Mouse (Mus musculus) midbrain, embryonic 11.5 days (tissue): ENCODE data around the gene Bst2. TPM values are rescaled to one million over a fixed set of nuclear protein-coding genes. Genes with fewer than 3 reads are reported as not detected.
A peak's percentile ranks its signal among the peaks of the same experiment; 100 is the strongest.

ENCODE experiments used
- ATAC-seq: fragments of 200-750 bp; cut with Nextera tagmentation; 2 replicates; pipeline ENCODE4 v1.8.0; 2017; ENCODE audit warnings: moderate TSS enrichment, moderate library complexity; ENCODE audit not compliant: low FRiP score
- DNase-seq: peaks from one replicate; pipeline ENCODE4 v3.0.0; 2015; ENCODE audit warnings: low spot score; ENCODE audit errors: missing footprints
- H3K27ac ChIP-seq: fragments of 300-500 bp; sonication (generic); 2 replicates; pipeline ENCODE4 v1.5.1; 2014; ENCODE audit warnings: low read depth, low read length
- H3K27me3 ChIP-seq: fragments of 300-500 bp; sonication (generic); 2 replicates; pipeline ENCODE4 v1.6.1; 2014; ENCODE audit warnings: mild to moderate bottlenecking, low read length, moderate library complexity, mixed read lengths; ENCODE audit not compliant: control insufficient read depth, insufficient read depth
- H3K36me3 ChIP-seq: fragments of 300-500 bp; sonication (generic); 2 replicates; pipeline ENCODE4 v1.6.1; 2014; ENCODE audit warnings: mild to moderate bottlenecking, low read length, moderate library complexity, mixed read lengths; ENCODE audit not compliant: control insufficient read depth, insufficient read depth
- H3K4me1 ChIP-seq: fragments of 300-500 bp; sonication (generic); 2 replicates; pipeline ENCODE4 v1.6.1; 2014; ENCODE audit warnings: low read length; ENCODE audit not compliant: control insufficient read depth, insufficient read depth
- H3K4me2 ChIP-seq: fragments of 300-500 bp; sonication (generic); 2 replicates; pipeline ENCODE4 v1.6.1; 2014; ENCODE audit warnings: mild to moderate bottlenecking, moderate library complexity
- H3K4me3 ChIP-seq: fragments of 300-500 bp; sonication (generic); 2 replicates; pipeline ENCODE4 v1.5.1; 2014; ENCODE audit warnings: low read depth, low read length
- H3K9ac ChIP-seq: fragments of 300-500 bp; sonication (generic); 2 replicates; pipeline ENCODE4 v1.6.1; 2014; ENCODE audit warnings: low read length
- H3K9me3 ChIP-seq: fragments of 300-500 bp; sonication (generic); 2 replicates; pipeline ENCODE4 v1.6.1; 2016; ENCODE audit warnings: low read length; ENCODE audit not compliant: control insufficient read depth
- WGBS: fragments of 180-500 bp; shearing (Covaris S2); extraction: QIAGEN DNeasy Blood & Tissue Kit; methylation state at CpG from one replicate; pipeline ENCODE4 v1.1.7; 2014; 5-methylcytosine and 5-hydroxymethylcytosine counted together
- polyA plus RNA-seq: library from polyadenylated mRNA; unstranded; fragments of >200 nt; fragmentation: Nextera tagmentation; extraction: Ambion mirVana; gene quantifications from 2 replicates; pipeline ENCODE4 v1.2.1, GENCODE M21; 2014

Gene Bst2
- 5.0 and 6.1 TPM in 2 replicates for polyA plus RNA-seq

DNA sequence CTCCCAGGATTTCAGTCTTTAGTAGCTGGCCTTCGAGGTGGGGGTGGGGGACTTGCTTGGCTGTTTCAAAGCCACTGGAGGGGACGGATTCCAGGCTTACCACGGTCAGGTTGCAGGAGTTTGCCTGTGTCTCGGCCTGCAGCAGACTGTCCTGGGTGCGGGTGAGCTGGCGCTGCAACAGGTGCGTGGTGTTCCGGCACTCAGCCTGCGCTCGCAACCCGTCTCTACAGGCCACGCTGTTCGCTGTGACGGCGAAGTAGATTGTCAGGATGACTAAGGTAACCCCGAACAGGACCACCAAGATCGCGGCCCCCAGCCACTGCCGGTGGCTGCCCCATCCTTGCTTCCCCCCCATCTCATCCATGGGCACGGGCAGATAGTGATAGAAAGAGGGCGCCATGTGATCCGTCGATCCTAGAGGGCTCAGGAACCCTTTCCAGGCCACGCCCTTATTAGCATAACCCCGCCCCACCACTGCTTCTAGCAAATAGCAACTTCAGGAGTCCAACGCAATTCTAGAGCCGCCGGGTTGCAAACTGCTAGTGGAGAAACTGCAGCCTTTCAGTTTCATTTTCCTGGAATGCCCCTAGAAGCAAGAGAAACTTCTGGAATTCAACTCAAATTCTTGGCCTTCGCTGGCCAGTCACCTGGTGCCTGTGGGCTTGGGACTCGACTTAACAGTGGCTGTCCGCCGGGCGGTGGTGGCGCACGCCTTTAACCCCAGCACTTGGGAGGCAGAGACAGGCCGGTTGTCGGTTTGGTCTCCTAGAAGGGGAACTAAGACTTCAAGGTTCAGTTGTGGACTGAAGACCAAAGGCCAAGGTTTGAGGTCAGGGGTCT, at the start of gene Bst2:
TSS of gene Bst2 (minus strand) at position 429 of the 840 bp plus-strand sequence.
- Histone ChIP-seq H3K27ac (no peak within 1 kb of the TSS), H3K4me2 (peak within 1 kb of the TSS; percentile 44), H3K27me3 (peaks cover 9% of the 10 kb centered on the region; the same call in 1 of the 2 replicates), H3K9ac (no peak within 1 kb of the TSS), H3K4me1 (peaks cover 3% of the 10 kb centered on the region; the same call in 1 of the 2 replicates), H3K4me3 (peak within 1 kb of the TSS; percentile 21), H3K36me3 (no peaks in the 10 kb centered on the region), H3K9me3 (no peaks in the 10 kb centered on the region)
- 4% methylated on average over 37 of the region's 37 CpGs for WGBS
- DNase-seq (peak; percentile 94), ATAC-seq (peak; percentile 51)

DNA sequence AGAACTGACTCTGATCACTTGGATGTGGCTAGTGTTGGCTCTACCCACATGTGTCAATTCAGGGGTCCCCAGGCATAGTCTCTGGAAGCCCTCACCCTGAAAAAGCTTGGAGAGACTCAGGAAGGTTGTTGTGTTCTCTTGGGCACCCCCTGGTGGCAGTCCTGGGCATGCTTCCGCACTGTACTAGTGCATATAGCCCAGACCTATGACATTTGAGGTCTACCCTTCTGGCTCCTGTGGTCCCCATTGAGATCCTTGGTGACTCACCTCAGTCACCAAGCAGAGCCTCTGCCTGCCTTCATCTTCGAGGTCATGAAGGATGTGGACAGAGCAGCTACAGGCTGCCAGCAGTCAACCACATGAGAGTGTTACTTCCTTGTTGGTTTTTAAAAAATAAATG, 49.6 kb upstream of the Bst2 start:
- no peak overlapping the region for H3K27ac ChIP-seq
- peaks cover 4% of the 10 kb centered on the region for H3K36me3 ChIP-seq
- H3K9ac ChIP-seq, result no peak overlapping the region
- DNase-seq (peak; percentile 90), ATAC-seq (no peak)
- H3K4me3 ChIP-seq, result no peak overlapping the region
- peaks cover 6% of the 10 kb centered on the region; the same call in 1 of the 2 replicates for H3K4me1 ChIP-seq
- no peaks in the 10 kb centered on the region for H3K9me3 ChIP-seq
- WGBS, result 81% methylated on average over 2 of the region's 2 CpGs
- no peaks in the 10 kb centered on the region for H3K27me3 ChIP-seq
- no peak overlapping the region for H3K4me2 ChIP-seq

DNA sequence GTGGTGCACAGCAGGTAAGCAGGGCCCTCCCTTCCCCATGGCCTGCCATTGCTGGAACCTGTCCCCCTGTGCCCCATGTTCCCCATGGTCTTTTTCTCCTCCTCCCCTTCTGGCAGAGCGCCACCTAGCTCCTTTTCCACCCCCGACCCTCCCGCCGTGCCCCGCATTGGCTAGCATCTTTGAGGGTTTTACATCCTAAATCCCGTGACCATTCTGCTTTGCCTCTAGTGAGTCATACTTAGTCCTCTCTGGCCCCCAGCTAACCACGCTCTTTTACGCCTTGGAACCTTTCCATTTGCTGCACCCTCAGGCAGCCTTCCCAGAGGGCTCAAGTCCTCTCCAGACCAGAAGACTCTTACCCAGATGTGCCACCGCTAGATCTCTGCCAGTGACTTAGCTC, 42.9 kb upstream of the Bst2 start:
- H3K27ac ChIP-seq, result no peak overlapping the region
- 34% methylated on average over 9 of the region's 9 CpGs for WGBS
- DNase-seq (no peak), ATAC-seq (no peak)
- H3K4me3 ChIP-seq, result no peak overlapping the region
- no peaks in the 10 kb centered on the region for H3K4me1 ChIP-seq
- H3K36me3 ChIP-seq, result peaks cover 4% of the 10 kb centered on the region
- no peaks in the 10 kb centered on the region for H3K9me3 ChIP-seq
- no peaks in the 10 kb centered on the region for H3K27me3 ChIP-seq
- no peak overlapping the region for H3K9ac ChIP-seq
- no peak overlapping the region for H3K4me2 ChIP-seq

DNA sequence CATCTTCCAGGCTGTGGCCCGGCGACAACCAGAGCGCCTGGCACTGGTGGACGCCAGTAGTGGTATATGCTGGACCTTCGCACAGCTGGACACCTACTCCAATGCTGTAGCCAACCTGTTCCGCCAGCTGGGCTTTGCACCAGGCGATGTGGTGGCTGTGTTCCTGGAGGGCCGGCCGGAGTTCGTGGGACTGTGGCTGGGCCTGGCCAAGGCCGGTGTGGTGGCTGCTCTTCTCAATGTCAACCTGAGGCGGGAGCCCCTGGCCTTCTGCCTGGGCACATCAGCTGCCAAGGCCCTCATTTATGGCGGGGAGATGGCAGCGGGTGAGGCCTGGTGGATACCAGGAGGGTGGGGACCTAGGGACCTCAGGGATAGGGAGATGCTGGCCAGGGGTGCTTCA, 42.2 kb upstream of the Bst2 start:
- 86% methylated on average over 14 of the region's 14 CpGs for WGBS
- no peak for ATAC-seq
- Histone ChIP-seq H3K27ac (no peak overlapping the region), H3K4me1 (no peaks in the 10 kb centered on the region), H3K4me2 (no peak overlapping the region), H3K4me3 (no peak overlapping the region), H3K27me3 (no peaks in the 10 kb centered on the region), H3K9me3 (no peaks in the 10 kb centered on the region), H3K36me3 (peaks cover 3% of the 10 kb centered on the region), H3K9ac (no peak overlapping the region)
- no peak for DNase-seq

DNA sequence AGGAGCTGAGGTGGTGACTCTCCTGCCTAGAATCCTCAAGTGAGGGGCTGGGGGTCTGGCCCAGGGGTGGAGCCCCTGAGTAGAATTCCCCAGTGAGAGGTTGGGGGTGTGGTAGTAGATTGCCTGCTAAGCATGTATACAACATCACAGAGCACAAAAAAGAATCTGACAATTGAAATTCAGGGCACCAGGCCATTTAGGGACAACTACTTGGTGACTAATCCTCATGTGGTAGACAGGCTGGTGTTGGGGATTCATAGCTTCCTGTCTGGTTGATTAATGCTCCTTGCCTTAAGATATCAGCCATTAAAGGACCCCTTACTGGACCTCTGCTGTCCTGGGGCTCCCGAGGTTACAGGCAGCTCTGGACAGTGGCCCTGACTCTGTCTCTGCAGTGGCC, 41.8 kb upstream of the Bst2 start:
- DNase-seq, result no peak
- ATAC-seq, result no peak
- no peak overlapping the region for H3K4me3 ChIP-seq
- H3K9ac ChIP-seq, result no peak overlapping the region
- H3K36me3 ChIP-seq, result no peaks in the 10 kb centered on the region; the same call in 1 of the 2 replicates
- 67% methylated on average over 1 of the region's 1 CpGs for WGBS
- H3K9me3 ChIP-seq, result no peaks in the 10 kb centered on the region
- H3K27me3 ChIP-seq, result no peaks in the 10 kb centered on the region
- H3K27ac ChIP-seq, result no peak overlapping the region
- no peak overlapping the region for H3K4me2 ChIP-seq
- no peaks in the 10 kb centered on the region for H3K4me1 ChIP-seq

DNA sequence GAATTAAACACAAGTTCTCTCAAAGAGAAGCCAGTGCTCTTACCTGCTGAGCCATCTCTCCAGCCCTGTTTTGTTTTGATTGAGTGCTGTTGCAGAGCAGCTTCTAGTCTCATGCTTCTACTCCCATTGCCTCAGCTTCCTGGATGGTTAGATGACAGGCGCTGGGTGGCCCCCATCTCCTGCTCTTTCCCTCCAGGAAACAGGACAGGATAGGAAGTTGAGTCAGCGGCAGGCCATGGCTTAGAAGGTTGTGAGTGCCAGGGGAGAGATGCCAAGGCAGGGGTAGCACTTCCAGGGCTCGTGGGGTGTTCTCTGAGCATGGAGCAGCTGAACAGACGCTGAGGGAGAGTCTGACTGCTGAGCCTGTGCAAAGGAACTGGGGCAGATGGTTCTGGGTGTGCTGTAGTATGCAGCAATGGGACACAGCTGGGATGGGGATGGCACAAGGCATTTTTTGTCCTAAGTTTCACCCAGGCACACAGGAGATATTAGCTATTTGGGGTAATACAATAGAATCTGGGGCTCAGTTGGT, 40.7 kb upstream of the Bst2 start:
- DNase-seq (no peak), ATAC-seq (no peak)
- 77% methylated on average over 4 of the region's 4 CpGs for WGBS
- H3K4me2 ChIP-seq, result no peak overlapping the region
- no peaks in the 10 kb centered on the region for H3K36me3 ChIP-seq
- H3K9me3 ChIP-seq, result no peaks in the 10 kb centered on the region
- H3K4me3 ChIP-seq, result no peak overlapping the region
- H3K4me1 ChIP-seq, result no peaks in the 10 kb centered on the region
- H3K27me3 ChIP-seq, result no peaks in the 10 kb centered on the region
- no peak overlapping the region for H3K27ac ChIP-seq
- no peak overlapping the region for H3K9ac ChIP-seq

DNA sequence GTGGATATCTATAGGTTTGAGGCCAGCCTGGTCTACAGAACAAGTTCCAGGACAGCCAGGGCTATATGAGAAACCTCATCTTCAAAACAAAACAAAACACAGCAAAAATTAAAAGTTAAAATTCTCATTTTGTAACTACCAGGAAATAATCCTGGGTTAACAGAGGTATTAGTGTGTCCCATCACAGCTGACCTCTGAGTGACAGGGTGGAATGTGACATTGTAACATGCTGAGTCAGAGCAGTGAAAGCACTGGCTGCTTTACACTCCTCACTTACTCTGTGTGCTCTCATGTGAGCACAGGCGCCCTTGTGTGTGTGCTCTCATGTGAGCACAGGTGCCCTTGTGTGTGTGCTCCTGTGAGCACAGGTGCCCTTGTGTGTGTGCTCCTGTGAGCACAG, 37.8 kb upstream of the Bst2 start:
- H3K9me3 ChIP-seq, result no peaks in the 10 kb centered on the region
- WGBS, result 71% methylated on average over 1 of the region's 1 CpGs
- DNase-seq (no peak), ATAC-seq (no peak)
- H3K27me3 ChIP-seq, result no peaks in the 10 kb centered on the region
- H3K36me3 ChIP-seq, result no peaks in the 10 kb centered on the region
- no peak overlapping the region for H3K27ac ChIP-seq
- no peak overlapping the region for H3K4me3 ChIP-seq
- H3K9ac ChIP-seq, result no peak overlapping the region
- H3K4me1 ChIP-seq, result peaks cover 6% of the 10 kb centered on the region
- no peak overlapping the region for H3K4me2 ChIP-seq

DNA sequence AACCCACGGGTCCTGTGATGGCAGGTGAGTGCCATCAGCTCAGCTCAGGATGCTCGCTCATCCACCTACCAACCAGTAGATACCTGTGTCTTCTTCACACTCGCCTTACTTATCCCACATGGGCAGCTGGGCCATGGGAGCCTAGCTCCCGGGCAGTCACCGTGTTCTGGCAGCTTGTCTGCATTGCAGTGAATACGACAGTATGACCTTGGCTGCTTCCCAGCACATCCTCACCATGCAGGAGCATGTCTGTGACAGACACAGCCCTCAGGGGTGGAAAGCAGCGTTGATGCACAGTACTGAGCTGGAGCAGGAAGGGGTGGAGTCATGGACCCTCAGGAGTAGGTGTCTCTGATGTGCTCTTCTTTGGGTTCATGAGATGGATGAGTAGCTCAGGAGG, 37.2 kb upstream of the Bst2 start:
- no peak for ATAC-seq
- no peaks in the 10 kb centered on the region for H3K9me3 ChIP-seq
- H3K4me2 ChIP-seq, result no peak overlapping the region
- DNase-seq, result no peak
- no peak overlapping the region for H3K27ac ChIP-seq
- no peaks in the 10 kb centered on the region for H3K36me3 ChIP-seq
- H3K4me1 ChIP-seq, result peaks cover 6% of the 10 kb centered on the region
- no peak overlapping the region for H3K9ac ChIP-seq
- H3K27me3 ChIP-seq, result no peaks in the 10 kb centered on the region
- no peak overlapping the region for H3K4me3 ChIP-seq
- WGBS, result 83% methylated on average over 7 of the region's 7 CpGs

DNA sequence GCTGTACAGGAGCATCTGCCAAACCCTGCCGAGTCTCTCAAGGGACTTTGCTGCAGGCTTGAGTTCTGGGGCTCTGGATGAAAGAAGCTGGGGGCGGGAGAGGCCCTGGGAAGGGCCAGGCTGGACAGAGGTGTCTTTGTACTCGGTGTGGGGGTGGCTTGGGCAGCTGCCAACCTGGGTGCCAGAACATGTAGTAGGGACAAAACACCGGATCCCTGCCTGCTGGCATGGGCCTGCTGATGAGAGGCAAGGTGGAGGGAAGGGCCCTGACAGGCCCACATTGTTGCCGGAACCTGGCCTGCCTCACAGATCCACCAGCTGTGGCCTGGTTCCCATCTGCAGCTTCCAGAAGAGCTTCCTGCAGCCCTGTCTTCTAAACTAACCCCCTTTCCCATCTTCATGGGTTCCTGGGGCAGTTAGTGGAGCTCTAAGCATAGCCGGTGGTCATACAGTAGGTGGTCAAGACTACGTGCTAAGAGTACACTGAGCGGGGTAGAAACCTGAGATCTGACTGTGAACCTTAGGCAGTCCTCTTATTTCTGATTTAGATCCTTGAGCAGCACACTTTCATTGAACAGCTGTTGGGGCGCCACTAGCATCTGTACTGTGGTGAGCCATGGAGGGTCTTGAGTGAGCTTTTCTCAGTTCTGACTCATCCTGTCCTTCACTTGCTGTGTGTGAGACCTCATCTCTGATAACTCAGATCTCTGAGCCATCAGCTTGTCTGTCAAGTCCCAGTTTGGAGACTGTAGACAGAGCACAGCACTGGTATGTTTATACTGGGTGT, 35.8 kb upstream of the Bst2 start:
- Histone ChIP-seq H3K9me3 (no peaks in the 10 kb centered on the region), H3K4me3 (no peak overlapping the region), H3K4me2 (no peak overlapping the region), H3K36me3 (no peaks in the 10 kb centered on the region), H3K9ac (no peak overlapping the region), H3K27ac (no peak overlapping the region), H3K27me3 (0 out of 2 replicates have a peak, but pooled peaks cover 3% of the 10 kb centered on the region), H3K4me1 (peaks cover 6% of the 10 kb centered on the region)
- 82% methylated on average over 9 of the region's 9 CpGs for WGBS
- DNase-seq, result no peak
- ATAC-seq, result no peak
